Mouse (Mus musculus) forebrain, embryonic 16.5 days (tissue): ENCODE measurements at regions not wholly inside any gene's neighbourhood (a gene's known extent, or its start where the extent isn't known, plus 50 kb on each side); places are given as distances from the start of the nearest gene placed in this dataset.

Experiments
- ATAC-seq: fragments of 200-750 bp; cut with Nextera tagmentation; 2 replicates; pipeline ENCODE4 v1.8.0; 2017; ENCODE audit warnings: mild to moderate bottlenecking, moderate library complexity
- H3K27ac ChIP-seq: fragments of 300-500 bp; sonication (generic); 2 replicates; pipeline ENCODE4 v1.5.1; 2014; ENCODE audit warnings: low read length, control low read depth
- H3K27me3 ChIP-seq: fragments of 300-500 bp; sonication (generic); replicated peaks from 2 replicates; pipeline ENCODE4 v1.6.1; 2014; ENCODE audit warnings: low read length; ENCODE audit not compliant: control insufficient read depth, insufficient read depth
- H3K36me3 ChIP-seq: fragments of 300-500 bp; sonication (generic); 2 replicates; pipeline ENCODE4 v1.6.1; 2014; ENCODE audit not compliant: control insufficient read depth, insufficient read depth
- H3K4me1 ChIP-seq: fragments of 300-500 bp; sonication (generic); replicated peaks from 2 replicates; pipeline ENCODE4 v1.6.1; 2014; ENCODE audit warnings: low read length; ENCODE audit not compliant: control insufficient read depth, insufficient read depth
- H3K4me2 ChIP-seq: fragments of 300-500 bp; sonication (generic); 2 replicates; pipeline ENCODE4 v1.6.1; 2014; ENCODE audit warnings: mild to moderate bottlenecking, low read length, control low read depth
- H3K4me3 ChIP-seq: fragments of 300-500 bp; sonication (generic); replicated peaks from 2 replicates; pipeline ENCODE4 v1.5.1; 2014; ENCODE audit warnings: mild to moderate bottlenecking, low read length, control low read depth
- H3K9ac ChIP-seq: fragments of 300-500 bp; sonication (generic); replicated peaks from 2 replicates; pipeline ENCODE4 v1.6.1; 2014; ENCODE audit warnings: low read depth, low read length, control low read depth
- H3K9me3 ChIP-seq: fragments of 300-500 bp; sonication (generic); 2 replicates; pipeline ENCODE4 v1.6.1; 2016; ENCODE audit warnings: low read length; ENCODE audit not compliant: control insufficient read depth
- WGBS: fragments of 180-500 bp; shearing (Covaris S2); extraction: QIAGEN DNeasy Blood & Tissue Kit; methylation state at CpG from one replicate; pipeline ENCODE4 v1.1.7; 2014; 5-methylcytosine and 5-hydroxymethylcytosine counted together

GRCm38 (mm10) chr9:27663230-27663629 lies 127.3 kb upstream of the Opcml start:
- Histone ChIP-seq H3K4me2 (no peak overlapping the region), H3K4me3 (no peak overlapping the region), H3K9ac (no peak overlapping the region), H3K27ac (no peak overlapping the region), H3K9me3 (no peaks in the 10 kb centered on the region), H3K36me3 (no peaks in the 10 kb centered on the region), H3K27me3 (0 out of 2 replicates have a peak, but pooled peaks cover 2% of the 10 kb centered on the region), H3K4me1 (peaks cover 4% of the 10 kb centered on the region)
- WGBS, result 92% methylated on average over 1 of the region's 1 CpGs
- no peak for ATAC-seq

- Histone ChIP-seq H3K27ac (no peak overlapping the region), H3K4me1 (no peaks in the 10 kb centered on the region), H3K4me3 (no peak overlapping the region), H3K27me3 (0 out of 2 replicates have a peak, but pooled peaks cover 2% of the 10 kb centered on the region), H3K9ac (no peak overlapping the region), H3K4me2 (no peak overlapping the region), H3K9me3 (no peaks in the 10 kb centered on the region), H3K36me3 (no peaks in the 10 kb centered on the region)
- WGBS, result 82% methylated on average over 2 of the region's 2 CpGs
- ATAC-seq, result no peak
Measured at GRCm38 (mm10) chr9:27665659-27666058, 124.9 kb upstream of the Opcml start.

GRCm38 (mm10) chr9:27670032-27670740 lies 120.4 kb upstream of the Opcml start:
- Histone ChIP-seq H3K4me2 (no peak overlapping the region), H3K36me3 (no peaks in the 10 kb centered on the region), H3K9me3 (no peaks in the 10 kb centered on the region), H3K4me1 (no peaks in the 10 kb centered on the region), H3K27me3 (no peaks in the 10 kb centered on the region), H3K4me3 (no peak overlapping the region), H3K9ac (no peak overlapping the region), H3K27ac (no peak overlapping the region)
- ATAC-seq, result peak; percentile 72; the same call in 1 of the 2 replicates
- WGBS, result 8% methylated on average over 6 of the region's 6 CpGs

- Histone ChIP-seq H3K9ac (no peak overlapping the region), H3K27me3 (no peaks in the 10 kb centered on the region)
Measured at GRCm38 (mm10) chr9:27685325-27685724, 105.2 kb upstream of the Opcml start.

GRCm38 (mm10) chr9:27691616-27692015 lies 99.0 kb upstream of the Opcml start:
- no peaks in the 10 kb centered on the region for H3K36me3 ChIP-seq
- H3K27me3 ChIP-seq, result no peaks in the 10 kb centered on the region
- no peak overlapping the region for H3K27ac ChIP-seq
- no peak for ATAC-seq
- no peak overlapping the region for H3K4me3 ChIP-seq
- H3K4me2 ChIP-seq, result no peak overlapping the region
- H3K4me1 ChIP-seq, result no peaks in the 10 kb centered on the region
- H3K9ac ChIP-seq, result no peak overlapping the region
- no peaks in the 10 kb centered on the region for H3K9me3 ChIP-seq
- WGBS, result 84% methylated on average over 4 of the region's 4 CpGs

More at GRCm38 (mm10) chr9:27685325-27685724, 105.2 kb upstream of the Opcml start:
- H3K4me3 ChIP-seq, result no peak overlapping the region
- H3K4me2 ChIP-seq, result no peak overlapping the region
- H3K36me3 ChIP-seq, result no peaks in the 10 kb centered on the region
- no peaks in the 10 kb centered on the region for H3K4me1 ChIP-seq
- no peak overlapping the region for H3K27ac ChIP-seq
- H3K9me3 ChIP-seq, result no peaks in the 10 kb centered on the region
- no peak for ATAC-seq

GRCm38 (mm10) chr9:27692751-27693150 lies 97.8 kb upstream of the Opcml start:
- 70% methylated on average over 3 of the region's 3 CpGs for WGBS

GRCm38 (mm10) chr9:27694805-27695593 lies 95.6 kb upstream of the Opcml start:
- Histone ChIP-seq H3K9me3 (no peaks in the 10 kb centered on the region), H3K27me3 (no peaks in the 10 kb centered on the region), H3K9ac (no peak overlapping the region), H3K36me3 (no peaks in the 10 kb centered on the region), H3K4me3 (no peak overlapping the region), H3K27ac (no peak overlapping the region), H3K4me2 (no peak overlapping the region), H3K4me1 (no peaks in the 10 kb centered on the region)
- WGBS, result 69% methylated on average over 8 of the region's 8 CpGs
- no peak for ATAC-seq

More at GRCm38 (mm10) chr9:27692751-27693150, 97.8 kb upstream of the Opcml start:
- H3K36me3 ChIP-seq, result no peaks in the 10 kb centered on the region
- H3K4me1 ChIP-seq, result no peaks in the 10 kb centered on the region
- no peak overlapping the region for H3K27ac ChIP-seq
- no peak overlapping the region for H3K4me3 ChIP-seq
- H3K9ac ChIP-seq, result no peak overlapping the region
- no peaks in the 10 kb centered on the region for H3K9me3 ChIP-seq
- no peaks in the 10 kb centered on the region for H3K27me3 ChIP-seq
- no peak for ATAC-seq
- no peak overlapping the region for H3K4me2 ChIP-seq

GRCm38 (mm10) chr9:27701559-27701958 lies 89.0 kb upstream of the Opcml start:
- no peak overlapping the region for H3K27ac ChIP-seq
- no peaks in the 10 kb centered on the region for H3K27me3 ChIP-seq
- no peak for ATAC-seq
- WGBS, result 81% methylated on average over 9 of the region's 9 CpGs
- no peaks in the 10 kb centered on the region for H3K36me3 ChIP-seq
- H3K4me3 ChIP-seq, result no peak overlapping the region
- no peaks in the 10 kb centered on the region for H3K4me1 ChIP-seq
- H3K9me3 ChIP-seq, result no peaks in the 10 kb centered on the region
- no peak overlapping the region for H3K9ac ChIP-seq
- no peak overlapping the region for H3K4me2 ChIP-seq

- no peaks in the 10 kb centered on the region for H3K4me1 ChIP-seq
Measured at GRCm38 (mm10) chr9:27702140-27702539, 88.4 kb upstream of the Opcml start.

More at GRCm38 (mm10) chr9:27702140-27702539, 88.4 kb upstream of the Opcml start:
- H3K27ac ChIP-seq, result no peak overlapping the region
- H3K27me3 ChIP-seq, result no peaks in the 10 kb centered on the region
- no peak for ATAC-seq
- H3K4me2 ChIP-seq, result no peak overlapping the region
- no peak overlapping the region for H3K9ac ChIP-seq
- no peak overlapping the region for H3K4me3 ChIP-seq
- no peaks in the 10 kb centered on the region for H3K9me3 ChIP-seq
- 54% methylated on average over 3 of the region's 3 CpGs for WGBS
- H3K36me3 ChIP-seq, result no peaks in the 10 kb centered on the region
